Mouse (Mus musculus) retina, postnatal 7 days (tissue): Measurements from ENCODE around the gene Pde4d.
A peak's percentile ranks its signal among the peaks of the same experiment; 100 is the strongest.

Source experiments
- DNase-seq: peaks from one replicate; pipeline ENCODE4 v3.0.0-alpha.2; 2012; ENCODE audit warnings: low read depth, low spot score

Gene Pde4d

DNA sequence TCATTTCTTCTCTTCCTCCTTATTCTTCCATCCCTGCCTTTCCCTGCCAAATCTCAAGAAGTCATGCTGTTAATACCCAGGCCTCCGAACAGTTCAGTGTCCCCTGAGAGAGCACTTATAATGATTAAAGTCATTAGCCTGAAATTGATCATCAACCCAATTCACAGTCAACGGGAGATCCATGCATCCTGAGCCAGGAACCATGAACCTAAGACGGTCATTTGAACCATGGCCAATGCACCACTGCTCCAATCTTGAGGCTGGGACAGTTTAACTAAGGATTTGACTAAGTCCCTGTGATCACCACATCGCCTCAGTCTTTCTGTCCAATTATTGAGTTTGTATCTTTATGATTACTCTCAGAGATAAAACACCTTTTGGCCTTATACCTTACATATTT is 952.6 kb downstream of the Pde4d start:
- DNase-seq: no peak

DNA sequence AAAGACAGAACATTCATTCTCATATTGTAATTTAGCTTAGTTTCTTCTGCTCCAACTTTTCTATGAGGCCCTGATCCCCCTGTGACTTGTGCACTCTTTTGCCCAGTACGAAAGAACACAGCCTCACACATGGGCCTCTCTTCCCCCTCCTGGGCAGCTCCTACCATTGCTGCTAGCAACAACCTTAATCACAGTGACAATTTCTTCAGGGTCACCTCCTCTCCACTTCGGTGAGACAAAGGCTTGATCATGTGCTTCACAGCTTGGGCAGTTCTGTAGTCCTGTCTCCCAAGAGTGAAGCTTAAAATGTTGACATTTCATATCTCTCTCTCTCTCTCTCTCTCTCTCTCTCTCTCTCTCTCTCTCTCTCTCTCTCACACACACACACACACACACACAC is 953.2 kb downstream of the Pde4d start:
- DNase-seq: no peak

DNA sequence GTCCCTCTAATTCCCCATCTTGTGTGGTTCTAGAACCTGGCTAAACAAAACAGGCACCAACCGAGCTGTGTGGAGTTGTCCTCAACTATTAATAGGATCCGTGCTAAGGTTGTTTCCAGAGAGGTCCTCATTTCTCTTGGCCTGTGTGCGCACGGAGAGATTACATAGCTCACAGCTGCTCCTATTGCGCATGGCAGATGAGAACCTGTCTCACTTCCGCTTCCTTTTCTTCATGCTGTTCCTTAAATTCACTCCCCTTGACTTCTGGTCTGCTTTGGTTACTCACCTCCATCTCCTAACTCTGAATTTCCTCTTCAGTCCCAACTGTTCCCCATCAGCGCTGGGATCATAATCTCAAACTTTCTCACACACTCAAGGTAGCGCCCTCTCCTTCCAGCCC is 956.6 kb downstream of the Pde4d start:
- DNase-seq: no peak

DNA sequence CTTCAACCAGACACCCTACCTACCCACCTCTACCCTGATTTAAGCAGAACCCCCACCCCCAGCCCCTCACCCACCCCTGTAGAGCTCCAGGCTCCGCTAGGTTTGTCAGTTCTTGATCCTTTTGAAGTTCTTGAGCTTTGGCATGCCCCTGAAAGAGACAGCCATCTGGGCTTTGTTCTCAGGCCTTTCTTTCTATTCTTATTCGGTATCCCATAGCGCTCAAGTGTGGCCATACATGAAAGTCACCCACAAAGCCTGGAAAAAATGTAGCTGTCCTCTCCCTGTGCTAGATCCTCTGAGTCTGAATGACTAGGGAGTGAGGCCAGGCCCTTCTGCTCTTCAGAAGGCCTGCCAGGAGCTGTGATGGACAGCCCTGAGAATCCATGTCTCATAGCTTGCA is 957.6 kb downstream of the Pde4d start:
- no peak for DNase-seq

DNA sequence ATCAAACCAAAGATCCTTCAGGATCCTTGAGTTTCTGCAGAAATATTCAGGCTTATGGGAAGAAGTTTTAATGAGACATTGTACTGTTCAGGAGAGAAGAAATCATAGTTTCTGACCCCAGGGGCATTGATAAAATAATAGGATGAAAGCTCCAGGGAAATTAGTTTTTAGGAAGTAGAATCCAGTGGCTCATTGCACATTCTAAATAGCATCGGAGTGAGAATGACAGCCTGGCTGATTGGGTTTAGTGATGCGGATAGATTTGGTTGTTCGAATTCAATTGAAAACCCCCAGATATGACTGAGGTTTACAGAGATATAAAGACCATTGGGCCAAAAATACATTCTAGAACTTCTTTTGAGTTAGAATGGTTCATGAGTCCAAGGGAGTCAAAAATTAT is 970.7 kb downstream of the Pde4d start:
- DNase-seq: no peak

DNA sequence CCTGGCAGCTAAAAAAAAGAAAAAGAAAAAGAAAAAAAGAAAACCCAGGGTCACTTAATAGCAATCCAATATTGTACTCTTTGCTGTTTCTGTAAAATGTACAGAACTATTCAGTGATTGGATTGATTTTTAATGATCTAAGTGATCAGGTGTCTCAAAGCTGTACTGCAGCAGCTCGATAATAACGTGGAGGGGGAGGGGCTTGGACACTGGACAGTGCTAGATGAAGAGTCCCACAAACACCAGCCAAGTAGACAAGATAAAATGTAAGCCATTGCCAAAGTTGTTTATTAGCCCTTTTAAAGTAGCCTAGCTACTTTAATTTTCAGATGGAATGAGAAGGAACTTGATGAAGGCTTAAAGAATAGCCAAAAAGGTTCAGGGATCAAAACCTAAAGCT is 975.2 kb downstream of the Pde4d start:
- DNase-seq: no peak

DNA sequence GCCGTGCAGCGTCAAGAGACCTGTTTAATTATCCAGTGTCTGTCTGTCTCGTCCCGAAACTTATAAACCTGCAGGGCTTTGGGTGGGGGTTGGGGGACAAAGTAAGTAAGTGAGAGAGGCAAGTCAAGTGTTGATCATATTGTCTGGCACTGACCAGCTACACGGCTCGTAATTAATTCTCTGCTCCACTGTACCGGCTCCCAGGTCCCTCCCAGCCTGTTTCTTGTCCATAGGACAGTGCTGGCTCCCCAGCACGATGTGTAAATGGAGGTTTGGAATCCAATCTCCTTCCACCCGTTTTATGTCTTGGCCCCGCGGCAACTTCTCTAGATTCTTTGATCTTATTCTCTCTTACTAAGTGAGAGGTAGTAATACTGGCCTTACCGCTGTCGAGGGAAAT is 975.8 kb downstream of the Pde4d start:
- no peak for DNase-seq

DNA sequence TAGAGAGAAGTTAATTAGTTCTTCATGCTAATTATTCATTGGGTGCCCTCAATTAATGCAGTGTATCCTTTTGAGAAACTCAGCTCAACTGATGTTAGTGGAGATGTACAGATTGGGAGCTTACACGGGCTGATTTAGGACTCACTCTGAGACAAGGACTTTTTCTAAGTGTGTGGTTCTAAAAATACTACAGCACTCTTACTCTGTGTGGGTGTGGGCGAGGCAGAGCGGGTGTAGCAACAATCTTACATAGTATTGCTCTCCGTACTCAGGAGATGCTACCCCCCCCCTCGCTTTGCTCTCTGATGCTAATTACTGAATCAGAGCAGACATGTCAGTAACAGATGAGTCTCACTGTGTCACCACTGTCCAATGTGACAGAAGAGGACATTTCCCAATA is 976.3 kb downstream of the Pde4d start:
- no peak for DNase-seq

DNA sequence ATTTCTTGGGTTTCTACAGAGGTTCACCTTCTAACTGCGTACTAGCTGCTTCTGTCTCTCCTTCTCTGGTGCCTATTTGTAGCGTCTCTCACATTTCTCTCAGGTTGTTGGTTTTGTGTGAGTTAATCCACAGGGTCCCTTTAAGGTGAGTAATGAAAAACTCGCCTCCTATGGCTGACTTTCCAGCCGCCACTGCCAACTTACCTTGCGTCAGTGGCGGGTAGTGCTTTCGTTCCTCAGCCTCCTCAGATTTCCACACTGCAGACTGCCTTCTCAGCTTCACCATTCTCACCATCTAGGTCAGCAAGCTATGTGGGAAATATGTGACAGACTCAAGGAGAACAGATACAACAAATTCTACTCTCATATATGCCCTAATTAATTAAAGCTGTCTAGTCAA is 977.8 kb downstream of the Pde4d start:
- no peak for DNase-seq

DNA sequence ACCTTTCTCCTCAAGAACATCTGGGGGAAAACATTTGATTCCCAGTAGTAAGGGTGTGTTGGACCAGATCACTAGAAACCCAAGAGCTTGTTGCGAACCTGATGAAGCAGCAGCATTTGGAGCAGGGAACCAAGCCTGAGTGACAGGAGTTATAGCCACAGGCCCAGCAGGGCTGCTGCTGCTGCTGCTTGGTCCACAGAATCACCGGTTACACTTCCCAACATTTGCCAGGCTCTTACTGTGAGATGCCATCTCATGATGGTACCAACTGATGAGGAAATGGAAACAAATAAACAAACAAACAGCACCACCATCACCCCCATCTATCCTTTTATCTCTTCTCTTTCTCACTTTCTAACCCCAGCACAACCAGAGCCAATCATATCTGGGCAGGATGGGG is 979.8 kb downstream of the Pde4d start:
- DNase-seq: no peak

DNA sequence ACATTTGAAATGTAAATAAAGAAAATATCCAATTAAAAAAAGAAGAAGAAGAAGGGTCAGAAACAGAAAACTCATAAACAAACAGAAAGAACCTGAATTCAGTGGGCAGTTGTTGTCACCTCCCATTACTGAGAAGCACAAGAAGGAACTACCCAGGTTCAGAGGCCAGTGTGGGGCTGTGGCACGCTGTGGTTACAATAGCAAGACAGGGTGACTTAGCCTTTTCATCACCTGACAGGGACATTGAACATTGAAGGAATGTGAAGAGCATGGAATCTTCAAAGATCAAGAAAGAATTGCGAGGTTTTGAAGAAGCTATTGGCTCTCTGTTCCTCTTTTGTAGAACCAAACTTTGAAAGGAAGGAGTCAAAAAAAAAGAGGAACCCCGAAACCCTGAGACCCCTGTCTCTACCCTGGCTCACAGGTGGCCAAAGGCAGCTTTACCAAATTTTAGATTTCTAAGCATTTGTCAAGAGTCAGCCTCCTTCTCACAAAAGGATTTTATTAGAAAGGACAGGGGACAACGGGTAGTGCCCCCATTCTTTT is 987.6 kb downstream of the Pde4d start:
- no peak for DNase-seq

DNA sequence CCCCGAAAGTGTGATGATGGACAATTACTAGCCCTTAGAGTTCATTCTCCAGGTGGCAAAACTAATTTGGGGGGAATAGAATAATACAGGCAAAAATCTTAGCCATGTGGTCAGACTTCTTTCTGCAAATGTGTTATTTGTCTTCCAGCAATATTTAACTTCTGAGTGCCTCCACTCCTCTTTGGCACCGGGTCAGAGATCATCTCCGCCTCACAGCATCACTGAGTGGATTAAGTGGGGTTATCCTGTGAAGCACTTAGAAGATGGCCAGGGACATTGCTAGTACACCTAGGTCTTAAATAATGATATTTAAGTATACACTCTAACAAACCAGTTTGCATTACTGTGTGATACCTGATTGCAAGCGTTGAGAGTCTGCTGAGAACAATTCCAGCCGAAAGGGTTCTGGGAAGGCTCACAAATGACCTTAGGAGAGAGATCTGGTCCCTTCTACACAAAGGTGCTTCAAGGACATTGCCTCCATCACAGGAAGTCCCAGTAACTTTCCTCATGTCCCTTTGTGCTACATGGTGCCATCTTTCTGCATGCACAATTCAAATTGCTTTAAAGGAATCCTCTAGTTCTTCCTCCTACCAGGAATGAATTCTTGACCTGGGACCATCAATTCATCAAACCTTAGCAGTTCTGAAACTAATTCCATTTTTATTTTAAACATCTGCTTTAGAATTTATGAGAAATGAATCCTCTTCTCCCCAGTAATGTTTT is 989.9 kb downstream of the Pde4d start:
- no peak for DNase-seq

DNA sequence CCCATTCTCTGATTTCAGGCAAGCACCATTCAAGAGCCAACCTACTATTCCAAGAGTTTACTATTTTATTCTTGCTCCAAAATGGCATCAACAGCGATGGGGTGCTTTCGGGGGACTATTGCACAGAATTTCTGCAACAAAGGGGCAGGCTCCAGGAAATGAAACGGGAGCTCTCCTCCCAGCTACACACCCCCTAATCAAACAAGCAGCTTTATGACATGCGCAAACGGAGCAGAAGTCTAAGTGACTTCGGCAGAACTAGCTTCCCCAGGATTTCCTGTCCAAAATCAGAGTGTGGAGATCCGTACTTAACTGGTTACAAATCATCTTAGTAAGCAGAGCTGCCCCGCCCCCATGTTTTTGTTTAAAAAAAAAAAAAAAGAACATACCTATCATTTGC is 990.6 kb downstream of the Pde4d start:
- DNase-seq: peak; percentile 41

DNA sequence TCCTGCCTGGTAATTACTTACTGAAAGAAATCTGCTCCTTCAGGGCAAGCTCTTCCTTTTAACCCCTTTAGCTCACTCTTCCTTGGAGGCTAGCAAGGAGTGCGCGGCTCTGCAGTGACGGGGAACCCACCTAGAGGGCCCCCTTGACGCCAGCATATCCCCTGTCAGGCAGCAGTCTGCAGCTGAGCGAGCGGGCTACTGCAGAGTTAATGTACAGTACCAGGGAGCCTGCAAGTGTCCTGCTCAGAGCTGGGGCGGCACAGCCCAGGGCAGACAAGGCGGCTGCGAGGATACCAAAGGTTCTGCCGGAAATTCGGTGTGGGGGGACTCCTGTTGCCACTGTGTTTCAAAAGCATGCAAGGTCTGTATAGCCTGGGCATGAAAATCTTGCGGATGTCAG is 991.1 kb downstream of the Pde4d start:
- DNase-seq: peak; percentile 58

DNA sequence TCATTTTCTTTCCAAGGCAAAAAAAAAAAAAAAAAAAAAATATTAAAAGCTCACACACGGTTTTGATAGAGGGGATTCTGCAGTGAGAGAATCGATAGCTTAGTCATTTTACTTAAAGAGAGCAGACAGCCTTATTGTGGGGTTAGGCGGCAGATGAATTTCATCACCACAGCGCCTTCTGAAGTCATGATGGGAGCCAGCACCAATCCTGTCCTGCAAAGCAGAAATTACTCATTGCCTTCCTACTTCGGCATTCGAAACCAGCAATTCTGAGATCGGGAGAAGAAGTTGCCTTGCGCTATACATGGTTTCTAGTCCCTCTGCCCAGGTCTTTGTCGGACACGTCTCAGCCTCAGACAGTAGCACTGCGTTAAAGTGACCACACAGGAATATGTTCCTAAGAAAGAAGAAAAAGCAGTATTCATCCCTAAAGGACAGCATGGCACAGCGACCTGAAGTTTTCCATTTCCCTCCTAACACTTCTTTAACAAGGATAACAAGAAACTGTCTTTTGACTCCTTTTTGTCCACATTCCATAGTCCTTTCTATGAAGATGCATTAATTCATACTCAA is 991.7 kb downstream of the Pde4d start:
- DNase-seq: no peak

DNA sequence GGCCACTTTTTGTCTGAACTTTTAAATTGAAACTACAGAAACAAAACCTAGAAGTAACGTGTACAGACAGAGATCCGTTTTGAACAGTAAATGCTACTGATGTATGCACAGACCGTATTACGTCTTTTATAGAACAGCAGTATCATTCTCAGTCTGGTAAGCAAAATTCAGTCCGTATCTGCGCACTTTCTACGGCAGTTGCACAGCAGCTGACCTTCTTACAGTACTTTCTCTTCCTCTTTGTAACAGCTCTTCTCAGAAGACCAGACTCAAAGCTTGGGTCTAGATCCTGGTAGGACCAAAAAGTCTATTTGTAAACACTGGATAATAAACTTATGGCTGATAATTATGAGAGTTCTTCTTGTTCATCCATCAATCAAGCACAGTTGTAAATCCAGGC is 996.4 kb downstream of the Pde4d start:
- DNase-seq: no peak

DNA sequence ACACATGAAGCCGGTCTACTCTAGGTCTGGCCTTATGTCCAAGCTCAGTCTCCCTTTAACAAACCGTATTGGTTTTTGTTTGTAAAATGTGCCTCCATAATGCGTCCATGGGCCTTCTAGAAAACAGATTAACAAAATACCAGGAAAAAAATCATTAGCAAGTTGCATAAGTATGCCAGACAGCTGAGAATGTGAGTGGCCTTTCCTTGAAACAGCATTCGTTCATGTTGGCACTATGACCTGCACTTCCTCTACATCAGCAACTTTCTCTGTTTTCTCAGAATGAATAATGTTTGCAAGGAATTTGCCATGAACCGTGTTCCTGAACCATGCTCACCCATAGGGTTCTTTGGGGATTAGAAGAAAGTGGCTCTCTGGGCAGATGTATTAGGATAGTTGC is 998.4 kb downstream of the Pde4d start:
- DNase-seq: no peak

DNA sequence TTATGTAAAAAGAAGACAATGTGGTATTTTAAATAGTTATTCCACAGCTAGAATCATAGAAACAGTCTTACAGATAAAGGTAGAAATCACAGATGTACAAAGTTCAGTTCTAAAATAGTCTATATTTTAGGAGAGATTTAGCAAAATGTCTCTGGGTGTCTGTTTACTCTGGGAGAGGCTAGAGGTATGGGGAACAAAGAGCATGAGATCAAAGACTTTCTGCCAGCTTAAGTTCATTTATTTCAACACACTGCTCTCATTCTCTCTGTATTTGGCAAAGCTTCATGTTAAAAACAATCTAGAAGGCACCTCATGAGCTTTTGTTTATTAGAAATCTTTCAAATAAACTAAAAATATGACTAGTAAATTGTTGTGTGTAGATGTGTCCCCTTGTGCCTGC is 1024.6 kb downstream of the Pde4d start:
- DNase-seq: no peak

DNA sequence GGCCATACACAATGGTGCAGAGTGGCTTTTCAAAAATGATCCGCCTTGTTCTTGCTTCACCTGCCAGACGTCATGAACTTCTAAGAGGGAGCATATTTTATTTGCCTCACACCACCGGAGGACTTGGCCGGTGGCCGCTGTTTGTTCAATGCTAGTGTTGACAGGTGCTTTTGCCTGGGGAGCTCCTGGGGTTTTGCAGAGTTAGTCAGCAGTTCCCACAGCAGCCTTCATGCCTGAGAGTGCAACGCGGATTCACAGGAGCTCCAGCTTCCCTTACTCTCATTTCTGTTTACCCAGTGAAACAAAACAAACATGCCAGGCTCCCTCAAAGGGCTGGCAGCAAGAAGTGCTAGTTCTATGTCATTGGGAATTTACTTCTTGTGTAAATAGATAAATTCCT is 1031.7 kb downstream of the Pde4d start:
- no peak for DNase-seq

DNA sequence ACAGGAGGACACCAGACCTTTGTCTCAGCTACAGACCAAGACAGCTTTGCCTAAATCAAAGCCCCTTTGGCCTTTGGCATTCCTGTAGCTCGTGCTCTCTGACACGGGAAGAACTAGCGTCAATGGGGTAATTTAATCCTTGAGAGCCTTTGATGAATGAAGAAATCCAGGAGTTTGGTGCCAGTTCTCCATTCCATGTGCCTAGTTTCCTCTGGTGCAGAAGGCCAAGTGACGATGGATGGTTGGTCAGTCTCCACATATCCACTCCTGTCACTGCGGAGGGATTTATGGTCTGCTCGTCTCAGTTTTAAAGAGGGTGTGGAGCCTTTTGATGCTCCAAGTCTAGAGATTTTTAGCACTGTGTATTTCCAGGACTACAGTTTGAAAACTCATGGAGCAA is 1036.4 kb downstream of the Pde4d start:
- DNase-seq: no peak

DNA sequence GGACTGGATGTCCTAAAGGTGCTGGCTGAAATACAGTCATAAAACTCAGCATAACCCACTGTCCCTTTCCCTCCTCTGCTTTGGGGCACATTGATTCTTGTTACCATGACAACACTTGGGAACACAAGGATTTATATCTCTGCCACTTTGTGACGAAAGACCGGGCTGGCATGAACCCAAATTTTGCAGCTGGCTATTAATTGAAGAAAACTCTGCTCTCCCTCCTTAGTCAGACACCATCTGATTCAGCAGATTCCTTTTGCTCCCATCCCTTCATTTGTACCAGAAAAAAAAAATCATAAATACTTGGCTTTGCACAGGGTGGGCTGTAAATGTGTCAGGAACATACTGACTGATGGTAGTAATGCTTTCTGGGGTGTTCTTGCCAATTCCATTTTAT is 1037.6 kb downstream of the Pde4d start:
- no peak for DNase-seq

DNA sequence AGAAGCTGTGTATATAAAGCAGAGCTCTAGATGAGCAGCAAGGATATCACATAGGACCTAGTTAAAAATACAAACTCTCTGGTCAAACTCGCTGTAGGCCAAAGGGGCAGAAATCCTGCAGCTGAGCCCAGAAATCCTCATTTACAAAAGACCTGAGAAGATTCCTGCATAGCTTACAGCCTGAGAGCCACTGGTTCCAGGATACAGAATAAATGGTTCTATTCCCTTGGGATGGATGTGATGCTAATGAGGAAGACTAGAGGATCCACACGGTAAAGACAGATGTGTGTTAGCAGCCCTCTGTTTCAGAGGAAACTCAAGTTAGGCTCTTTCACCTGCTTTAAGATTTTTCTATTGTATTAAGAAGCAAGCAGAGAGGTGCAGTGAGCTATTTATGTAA is 1041.1 kb downstream of the Pde4d start:
- DNase-seq: no peak

DNA sequence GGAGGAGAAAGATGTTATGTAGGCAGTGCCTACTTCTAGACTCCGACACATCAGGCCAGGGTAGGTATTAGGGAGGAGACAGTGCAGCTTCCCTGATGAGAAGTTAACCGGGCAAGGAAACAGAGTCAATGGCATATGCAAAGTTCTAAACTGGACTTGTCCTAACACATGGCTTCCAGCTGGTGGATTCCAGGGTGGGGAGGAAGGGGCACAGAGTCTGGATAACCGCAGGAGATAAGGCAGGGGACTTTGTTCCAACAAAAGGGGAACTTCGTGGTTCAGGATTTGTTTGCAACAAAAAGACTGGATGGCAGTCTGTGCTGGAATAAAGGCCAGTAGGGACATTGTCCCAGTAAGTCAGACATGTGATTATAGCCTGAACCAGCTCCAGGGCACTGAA is 1042.1 kb downstream of the Pde4d start:
- no peak for DNase-seq

DNA sequence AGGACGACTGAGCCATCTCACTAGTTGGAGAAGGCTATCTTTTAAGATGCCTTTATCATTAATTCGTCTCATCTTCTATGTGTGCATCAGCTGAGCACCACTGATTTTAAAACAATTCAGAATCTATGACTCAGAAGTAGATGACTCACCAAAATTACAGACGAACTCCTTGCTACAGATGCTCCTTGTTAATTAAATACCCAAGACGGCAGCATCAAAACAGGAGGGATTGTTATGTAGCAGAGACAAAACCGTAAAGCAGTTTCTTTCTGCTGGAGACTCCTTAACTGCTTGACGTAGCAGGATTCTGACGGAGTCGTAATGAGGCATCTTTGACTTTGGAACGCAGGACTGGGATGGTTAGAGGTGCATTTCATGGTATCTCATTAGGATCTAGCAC is 1050.6 kb downstream of the Pde4d start:
- DNase-seq: no peak
